Mouse (Mus musculus): ENCODE results near the gene Nras.

Nras gene

DNA sequence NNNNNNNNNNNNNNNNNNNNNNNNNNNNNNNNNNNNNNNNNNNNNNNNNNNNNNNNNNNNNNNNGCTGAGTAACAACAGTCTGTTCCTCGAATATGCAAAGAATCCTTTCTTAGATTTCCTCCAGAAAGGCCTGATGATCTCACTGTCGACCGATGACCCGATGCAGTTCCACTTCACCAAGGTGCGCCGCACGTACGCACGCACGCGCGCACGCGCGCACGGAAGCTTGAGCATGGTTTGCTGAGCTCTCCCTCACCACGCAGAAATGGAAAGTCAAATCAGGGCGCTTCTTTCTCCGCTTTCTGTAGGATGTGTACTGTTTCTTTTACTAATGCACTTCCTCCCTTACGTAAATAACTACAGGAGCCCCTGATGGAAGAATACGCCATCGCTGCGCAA is 40.6 kb downstream of the Nras start:
- DNase-seq (ENCODE audit: low read depth, low spot score), result no peak

DNA sequence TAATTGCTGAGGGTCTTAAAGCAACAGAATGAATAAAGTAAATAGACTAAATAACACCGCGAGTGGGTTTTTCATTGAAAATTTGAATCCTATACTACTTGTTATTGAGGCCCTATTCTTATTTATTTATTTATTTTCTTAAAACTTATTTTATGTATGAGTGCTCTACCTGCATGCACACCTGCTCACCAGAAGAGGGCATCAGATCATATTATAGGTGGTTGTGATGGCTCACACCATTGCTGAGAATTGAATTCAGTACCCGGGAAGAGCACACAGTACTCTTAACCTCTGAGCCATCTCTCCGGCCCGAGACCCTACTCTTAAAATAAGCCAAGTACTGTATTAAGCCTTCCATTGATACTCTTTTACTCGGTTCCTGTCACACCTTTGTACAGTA is 41.6 kb downstream of the Nras start:
- peak; percentile 34 for DNase-seq (ENCODE audit: low read depth, low spot score)

DNA sequence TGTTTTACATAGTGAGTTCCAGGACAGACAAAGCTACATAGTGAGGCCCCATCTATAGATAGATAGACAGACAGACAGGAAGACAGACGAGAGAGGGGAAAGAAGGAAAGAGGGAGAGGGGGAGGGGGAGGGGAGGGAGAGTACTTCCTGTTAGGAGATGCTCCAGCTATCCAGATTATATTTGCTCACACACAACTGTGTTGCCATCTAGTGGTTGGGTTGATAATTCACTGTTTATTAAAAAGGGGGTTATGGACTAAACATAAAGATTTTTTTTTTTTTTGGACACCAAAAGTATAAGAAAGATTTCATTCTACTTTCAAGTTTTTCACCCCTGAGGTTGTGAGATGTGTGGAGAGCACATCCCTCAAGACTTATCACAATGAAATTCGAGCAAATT is 42.6 kb downstream of the Nras start:
- DNase-seq (ENCODE audit: low read depth, low spot score), result peak; percentile 53

- no peak for DNase-seq (ENCODE audit: low read depth, low spot score)
These were observed 43.1 kb downstream of the Nras start for GRCm38 (mm10) chr3:103101194-103101593.

DNA sequence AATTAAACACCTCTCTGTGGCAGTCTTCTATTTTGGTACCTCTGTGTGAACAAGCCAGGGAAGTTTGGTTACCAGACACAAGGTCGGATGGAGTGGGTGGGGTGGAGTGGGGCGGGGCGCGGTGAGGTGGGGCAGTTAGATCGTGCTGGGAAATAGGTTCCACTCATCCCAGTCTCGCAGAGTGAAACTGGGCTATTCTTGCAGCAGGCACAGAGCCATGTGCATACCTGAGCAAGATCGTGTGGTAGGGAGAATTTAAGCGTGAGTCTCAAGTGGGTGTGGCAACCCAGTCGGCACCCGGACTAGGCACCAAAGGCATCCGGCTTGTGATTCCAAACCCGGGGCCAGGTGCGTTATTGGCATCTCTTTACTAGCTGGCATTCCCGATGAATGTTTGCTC is 43.8 kb downstream of the Nras start:
- no peak for DNase-seq (ENCODE audit: low read depth, low spot score)

GRCm38 (mm10) chr3:103102454-103103390 is 44.6 kb downstream of the Nras start, which contains the start of gene Dennd2c:
Gene Dennd2c (plus strand): TSS chr3:103102604.
- DNase-seq (ENCODE audit: low read depth, low spot score), result peak; percentile 89

- DNase-seq (ENCODE audit: low read depth, low spot score), result no peak
These were observed 49.6 kb downstream of the Nras start for GRCm38 (mm10) chr3:103107565-103108240.

- DNase-seq (ENCODE audit: low read depth, low spot score), result no peak
These were observed 54.1 kb downstream of the Nras start for GRCm38 (mm10) chr3:103112216-103112615.

Measured in CD4-positive helper T cell, adult 2 months (primary cell).